Mouse (Mus musculus): ENCODE measurements around the gene Pik3ap1. TPM values are rescaled to one million over a fixed set of nuclear protein-coding genes. Genes with fewer than 3 reads are reported as not detected.

The Pik3ap1 gene
- polyA plus RNA-seq, 1 experiment from 2014 or later: 2.4 TPM

GRCm38 (mm10) chr19:41259256-41259655 lies 125.6 kb downstream of the Pik3ap1 start:
- Histone ChIP-seq H3K27me3 (ENCODE audit: control insufficient read depth, insufficient read depth, low read length) (no peaks in the 10 kb centered on the region), H3K4me2 (replicated peaks; ENCODE audit: low read depth, low read length) (no peak overlapping the region), H3K9ac (replicated peaks; ENCODE audit: low read depth, low read length) (no peak overlapping the region), H3K27ac (ENCODE audit: low read length) (no peak overlapping the region), H3K9me3 (ENCODE audit: control insufficient read depth, low read depth, low read length) (no peaks in the 10 kb centered on the region), H3K4me1 (ENCODE audit: control insufficient read depth, insufficient read depth, low read length) (peaks cover 19% of the 10 kb centered on the region), H3K36me3 (ENCODE audit: control insufficient read depth, insufficient read depth, low read length) (peaks cover 5% of the 10 kb centered on the region), H3K4me3 (ENCODE audit: low read depth, low read length) (no peak overlapping the region)
- 73% methylated on average over 6 of the region's 6 CpGs for WGBS
- ATAC-seq (ENCODE audit: insufficient number of reproducible peaks, insufficient read depth, low FRiP score, low read depth): no peak

GRCm38 (mm10) chr19:41258707-41259106 lies 126.2 kb downstream of the Pik3ap1 start:
- Histone ChIP-seq H3K27me3 (ENCODE audit: control insufficient read depth, insufficient read depth, low read length) (no peaks in the 10 kb centered on the region), H3K4me3 (ENCODE audit: low read depth, low read length) (no peak overlapping the region), H3K4me2 (replicated peaks; ENCODE audit: low read depth, low read length) (no peak overlapping the region), H3K27ac (ENCODE audit: low read length) (no peak overlapping the region), H3K36me3 (ENCODE audit: control insufficient read depth, insufficient read depth, low read length) (peaks cover 7% of the 10 kb centered on the region), H3K9me3 (ENCODE audit: control insufficient read depth, low read depth, low read length) (no peaks in the 10 kb centered on the region), H3K4me1 (ENCODE audit: control insufficient read depth, insufficient read depth, low read length) (peaks cover 19% of the 10 kb centered on the region), H3K9ac (replicated peaks; ENCODE audit: low read depth, low read length) (no peak overlapping the region)
- 38% methylated on average over 2 of the region's 2 CpGs for WGBS
- no peak for ATAC-seq (ENCODE audit: insufficient number of reproducible peaks, insufficient read depth, low FRiP score, low read depth)

DNA sequence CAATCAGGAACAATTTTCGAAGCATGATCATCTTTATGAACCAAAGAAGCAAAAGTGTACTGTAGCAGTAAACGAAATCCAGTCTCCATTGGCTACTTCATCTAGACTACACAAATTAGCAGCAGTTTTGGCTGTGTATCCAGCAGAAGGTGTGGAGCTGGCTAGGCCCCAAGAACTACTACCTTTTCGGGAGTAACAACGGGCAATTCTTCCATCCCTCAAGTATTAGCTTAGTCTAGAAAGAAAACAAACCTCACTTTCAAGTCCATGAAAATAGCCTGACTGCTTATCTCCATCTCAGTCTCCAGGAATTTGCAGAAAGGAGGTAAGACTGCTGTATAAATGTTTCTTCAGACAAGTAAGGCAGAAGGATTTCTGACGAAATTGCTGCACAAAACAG lies 130.3 kb downstream of the Pik3ap1 start:
- ATAC-seq (ENCODE audit: insufficient number of reproducible peaks, insufficient read depth, low FRiP score, low read depth): no peak
- H3K9me3 ChIP-seq (ENCODE audit: control insufficient read depth, low read depth, low read length): no peaks in the 10 kb centered on the region
- no peaks in the 10 kb centered on the region for H3K27me3 ChIP-seq (ENCODE audit: control insufficient read depth, insufficient read depth, low read length)
- H3K4me1 ChIP-seq (ENCODE audit: control insufficient read depth, insufficient read depth, low read length): 0 out of 2 replicates have a peak, but pooled peaks cover 5% of the 10 kb centered on the region
- no peak overlapping the region for H3K9ac ChIP-seq (replicated peaks; ENCODE audit: low read depth, low read length)
- H3K36me3 ChIP-seq (ENCODE audit: control insufficient read depth, insufficient read depth, low read length): peaks cover 7% of the 10 kb centered on the region
- no peak overlapping the region for H3K4me3 ChIP-seq (ENCODE audit: low read depth, low read length)
- H3K4me2 ChIP-seq (replicated peaks; ENCODE audit: low read depth, low read length): no peak overlapping the region
- H3K27ac ChIP-seq (ENCODE audit: low read length): no peak overlapping the region
- WGBS: 73% methylated on average over 5 of the region's 5 CpGs

DNA sequence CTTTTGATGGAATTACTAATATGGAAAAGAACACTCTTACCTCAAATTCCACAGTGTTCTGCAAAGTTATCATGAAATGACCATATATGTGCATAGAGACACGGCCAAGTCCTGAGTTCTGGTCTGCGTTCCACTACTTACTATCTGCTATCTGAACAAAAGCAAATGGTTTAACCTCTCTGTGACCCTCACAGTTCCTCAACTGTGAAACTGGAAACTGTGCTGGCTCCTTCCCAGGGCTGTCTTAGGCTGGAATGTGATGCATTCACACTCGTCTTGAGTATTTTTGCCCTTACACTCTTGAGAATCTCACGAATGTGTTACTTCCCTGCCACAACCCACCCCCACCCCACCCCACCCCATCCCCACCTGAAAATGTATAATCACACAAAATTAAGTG lies 135.9 kb downstream of the Pik3ap1 start:
- Histone ChIP-seq H3K36me3 (ENCODE audit: control insufficient read depth, insufficient read depth, low read length) (peaks cover 22% of the 10 kb centered on the region), H3K27me3 (ENCODE audit: control insufficient read depth, insufficient read depth, low read length) (no peaks in the 10 kb centered on the region), H3K9me3 (ENCODE audit: control insufficient read depth, low read depth, low read length) (no peaks in the 10 kb centered on the region), H3K4me3 (ENCODE audit: low read depth, low read length) (no peak overlapping the region), H3K27ac (ENCODE audit: low read length) (no peak overlapping the region), H3K9ac (replicated peaks; ENCODE audit: low read depth, low read length) (no peak overlapping the region), H3K4me2 (replicated peaks; ENCODE audit: low read depth, low read length) (no peak overlapping the region), H3K4me1 (ENCODE audit: control insufficient read depth, insufficient read depth, low read length) (0 out of 2 replicates have a peak, but pooled peaks cover 4% of the 10 kb centered on the region)
- 32% methylated on average over 4 of the region's 4 CpGs for WGBS
- no peak for ATAC-seq (ENCODE audit: insufficient number of reproducible peaks, insufficient read depth, low FRiP score, low read depth)

DNA sequence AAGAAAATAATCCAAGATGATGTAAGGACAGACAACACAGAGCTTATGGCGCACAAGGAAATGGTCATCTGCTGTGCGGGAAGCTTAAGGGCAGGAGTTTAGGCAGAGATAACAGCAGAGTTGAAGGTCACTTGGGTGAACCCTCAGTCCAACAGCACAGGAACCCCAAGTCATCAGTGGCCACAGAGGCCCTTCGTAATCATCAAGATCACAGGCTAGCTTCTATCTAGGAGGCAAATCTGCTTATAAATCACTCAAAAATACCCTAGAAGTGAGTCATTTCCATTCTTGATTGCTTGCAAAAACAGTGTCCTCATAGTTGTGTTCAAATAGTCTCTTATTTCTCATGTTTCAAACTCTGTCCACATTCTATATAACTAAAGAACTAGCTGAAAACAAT lies 136.6 kb downstream of the Pik3ap1 start:
- Histone ChIP-seq H3K36me3 (ENCODE audit: control insufficient read depth, insufficient read depth, low read length) (peaks cover 23% of the 10 kb centered on the region), H3K9me3 (ENCODE audit: control insufficient read depth, low read depth, low read length) (no peaks in the 10 kb centered on the region), H3K4me2 (replicated peaks; ENCODE audit: low read depth, low read length) (no peak overlapping the region), H3K4me3 (ENCODE audit: low read depth, low read length) (no peak overlapping the region), H3K4me1 (ENCODE audit: control insufficient read depth, insufficient read depth, low read length) (0 out of 2 replicates have a peak, but pooled peaks cover 4% of the 10 kb centered on the region), H3K9ac (replicated peaks; ENCODE audit: low read depth, low read length) (no peak overlapping the region), H3K27ac (ENCODE audit: low read length) (no peak overlapping the region), H3K27me3 (ENCODE audit: control insufficient read depth, insufficient read depth, low read length) (no peaks in the 10 kb centered on the region)
- no peak for ATAC-seq (ENCODE audit: insufficient number of reproducible peaks, insufficient read depth, low FRiP score, low read depth)
- 91% methylated on average over 3 of the region's 3 CpGs for WGBS

GRCm38 (mm10) chr19:41246271-41246670 lies 138.6 kb downstream of the Pik3ap1 start:
- H3K27ac ChIP-seq (ENCODE audit: low read length): no peak overlapping the region
- H3K4me2 ChIP-seq (replicated peaks; ENCODE audit: low read depth, low read length): no peak overlapping the region
- no peaks in the 10 kb centered on the region for H3K9me3 ChIP-seq (ENCODE audit: control insufficient read depth, low read depth, low read length)
- H3K4me3 ChIP-seq (ENCODE audit: low read depth, low read length): no peak overlapping the region
- peaks cover 40% of the 10 kb centered on the region for H3K36me3 ChIP-seq (ENCODE audit: control insufficient read depth, insufficient read depth, low read length)
- no peaks in the 10 kb centered on the region for H3K27me3 ChIP-seq (ENCODE audit: control insufficient read depth, insufficient read depth, low read length)
- ATAC-seq (ENCODE audit: insufficient number of reproducible peaks, insufficient read depth, low FRiP score, low read depth): no peak
- 81% methylated on average over 4 of the region's 4 CpGs for WGBS
- H3K9ac ChIP-seq (replicated peaks; ENCODE audit: low read depth, low read length): no peak overlapping the region
- 0 out of 2 replicates have a peak, but pooled peaks cover 4% of the 10 kb centered on the region for H3K4me1 ChIP-seq (ENCODE audit: control insufficient read depth, insufficient read depth, low read length)

GRCm38 (mm10) chr19:41244581-41244980 lies 140.3 kb downstream of the Pik3ap1 start:
- peaks cover 54% of the 10 kb centered on the region for H3K36me3 ChIP-seq (ENCODE audit: control insufficient read depth, insufficient read depth, low read length)

GRCm38 (mm10) chr19:41241997-41242396 lies 142.9 kb downstream of the Pik3ap1 start:
- H3K36me3 ChIP-seq (ENCODE audit: control insufficient read depth, insufficient read depth, low read length): peaks cover 64% of the 10 kb centered on the region
- H3K9me3 ChIP-seq (ENCODE audit: control insufficient read depth, low read depth, low read length): no peaks in the 10 kb centered on the region
- H3K9ac ChIP-seq (replicated peaks; ENCODE audit: low read depth, low read length): no peak overlapping the region
- WGBS: 95% methylated on average over 5 of the region's 5 CpGs
- H3K4me1 ChIP-seq (ENCODE audit: control insufficient read depth, insufficient read depth, low read length): no peaks in the 10 kb centered on the region
- H3K27ac ChIP-seq (ENCODE audit: low read length): no peak overlapping the region
- no peaks in the 10 kb centered on the region for H3K27me3 ChIP-seq (ENCODE audit: control insufficient read depth, insufficient read depth, low read length)
- no peak overlapping the region for H3K4me2 ChIP-seq (replicated peaks; ENCODE audit: low read depth, low read length)
- no peak for ATAC-seq (ENCODE audit: insufficient number of reproducible peaks, insufficient read depth, low FRiP score, low read depth)
- no peak overlapping the region for H3K4me3 ChIP-seq (ENCODE audit: low read depth, low read length)

More at GRCm38 (mm10) chr19:41244581-41244980, 140.3 kb downstream of the Pik3ap1 start:
- Histone ChIP-seq H3K4me1 (ENCODE audit: control insufficient read depth, insufficient read depth, low read length) (0 out of 2 replicates have a peak, but pooled peaks cover 3% of the 10 kb centered on the region), H3K4me2 (replicated peaks; ENCODE audit: low read depth, low read length) (no peak overlapping the region), H3K9ac (replicated peaks; ENCODE audit: low read depth, low read length) (no peak overlapping the region), H3K9me3 (ENCODE audit: control insufficient read depth, low read depth, low read length) (no peaks in the 10 kb centered on the region), H3K4me3 (ENCODE audit: low read depth, low read length) (no peak overlapping the region), H3K27ac (ENCODE audit: low read length) (no peak overlapping the region), H3K27me3 (ENCODE audit: control insufficient read depth, insufficient read depth, low read length) (no peaks in the 10 kb centered on the region)
- ATAC-seq (ENCODE audit: insufficient number of reproducible peaks, insufficient read depth, low FRiP score, low read depth): no peak
- 65% methylated on average over 6 of the region's 6 CpGs for WGBS

- Histone ChIP-seq H3K4me1 (ENCODE audit: control insufficient read depth, insufficient read depth, low read length) (no peaks in the 10 kb centered on the region), H3K36me3 (ENCODE audit: control insufficient read depth, insufficient read depth, low read length) (peaks cover 68% of the 10 kb centered on the region), H3K9ac (replicated peaks; ENCODE audit: low read depth, low read length) (no peak overlapping the region), H3K4me3 (ENCODE audit: low read depth, low read length) (no peak overlapping the region), H3K27me3 (ENCODE audit: control insufficient read depth, insufficient read depth, low read length) (no peaks in the 10 kb centered on the region), H3K27ac (ENCODE audit: low read length) (no peak overlapping the region), H3K9me3 (ENCODE audit: control insufficient read depth, low read depth, low read length) (no peaks in the 10 kb centered on the region), H3K4me2 (replicated peaks; ENCODE audit: low read depth, low read length) (no peak overlapping the region)
- ATAC-seq (ENCODE audit: insufficient number of reproducible peaks, insufficient read depth, low FRiP score, low read depth): no peak
- WGBS: 88% methylated on average over 4 of the region's 4 CpGs
Measured at GRCm38 (mm10) chr19:41233698-41234097, 151.2 kb downstream of the Pik3ap1 start.
